Mouse (Mus musculus) cerebellum, postnatal 4 days (tissue): ENCODE data around the gene Gm48552.

Source experiments
- DNase-seq, 2 experiments: peaks; one replicate each; pipeline ENCODE4 v3.0.0; 2022; ENCODE audit warnings: low spot score in 2 of 2, mixed read lengths in 1 of 2

Gene Gm48552

GRCm38 (mm10) chr10:81360721-81361120 is 28.1 kb upstream of the Gm48552 start:
- DNase-seq = no peak

- no peak for DNase-seq
Measured at GRCm38 (mm10) chr10:81362336-81362949, 26.4 kb upstream of the Gm48552 start.

GRCm38 (mm10) chr10:81363436-81364346 is 25.1 kb upstream of the Gm48552 start:
- no peak for DNase-seq

GRCm38 (mm10) chr10:81364666-81365065 is 24.1 kb upstream of the Gm48552 start:
- no peak for DNase-seq

- no peak for DNase-seq
Measured at GRCm38 (mm10) chr10:81365073-81365472, 23.7 kb upstream of the Gm48552 start.

GRCm38 (mm10) chr10:81365672-81366476 is 22.9 kb upstream of the Gm48552 start, which contains the start of gene 4930404N11Rik:
TSS of gene 4930404N11Rik (minus strand) at chr10:81365816.
- DNase-seq = no peak

- DNase-seq = no peak
Measured at GRCm38 (mm10) chr10:81366477-81367206, 22.2 kb upstream of the Gm48552 start.

GRCm38 (mm10) chr10:81367207-81367495 is 21.7 kb upstream of the Gm48552 start:
- DNase-seq = no peak

GRCm38 (mm10) chr10:81375322-81375721 is 13.5 kb upstream of the Gm48552 start:
- no peak for DNase-seq

- no peak for DNase-seq
Measured at GRCm38 (mm10) chr10:81376561-81377361, 12.0 kb upstream of the Gm48552 start.

GRCm38 (mm10) chr10:81377362-81377664 is 11.5 kb upstream of the Gm48552 start:
- no peak for DNase-seq

- no peak for DNase-seq
Measured at GRCm38 (mm10) chr10:81377793-81378552, 10.8 kb upstream of the Gm48552 start, which contains the start of gene Fzr1. TSS of gene Fzr1 (minus strand) at chr10:81378516.

GRCm38 (mm10) chr10:81378553-81379182 is 10.1 kb upstream of the Gm48552 start:
- peak; percentile 100 for DNase-seq

GRCm38 (mm10) chr10:81379183-81379553 is 9.6 kb upstream of the Gm48552 start:
- no peak for DNase-seq

- DNase-seq = no peak
Measured at GRCm38 (mm10) chr10:81379809-81380378, 8.9 kb upstream of the Gm48552 start.

GRCm38 (mm10) chr10:81382039-81382438 is 6.8 kb upstream of the Gm48552 start:
- DNase-seq = no peak

- DNase-seq = peak; percentile 98 to 99
Measured at GRCm38 (mm10) chr10:81383802-81384604, 4.8 kb upstream of the Gm48552 start, which contains the start of the genes Dohh and Gm48551. TSS of gene Dohh (plus strand) at chr10:81384428. TSS of gene Gm48551 (plus strand) at chr10:81384466.

- no peak for DNase-seq
Measured at GRCm38 (mm10) chr10:81384605-81384982, 4.2 kb upstream of the Gm48552 start.
